Mouse (Mus musculus): Measurements from ENCODE around the gene B3gnt6. TPM values are rescaled to one million over a fixed set of nuclear protein-coding genes. Genes with fewer than 3 reads are reported as not detected.

Gene B3gnt6
- total RNA-seq, 1 experiment from 2014 or later, result 1.0 TPM

DNA sequence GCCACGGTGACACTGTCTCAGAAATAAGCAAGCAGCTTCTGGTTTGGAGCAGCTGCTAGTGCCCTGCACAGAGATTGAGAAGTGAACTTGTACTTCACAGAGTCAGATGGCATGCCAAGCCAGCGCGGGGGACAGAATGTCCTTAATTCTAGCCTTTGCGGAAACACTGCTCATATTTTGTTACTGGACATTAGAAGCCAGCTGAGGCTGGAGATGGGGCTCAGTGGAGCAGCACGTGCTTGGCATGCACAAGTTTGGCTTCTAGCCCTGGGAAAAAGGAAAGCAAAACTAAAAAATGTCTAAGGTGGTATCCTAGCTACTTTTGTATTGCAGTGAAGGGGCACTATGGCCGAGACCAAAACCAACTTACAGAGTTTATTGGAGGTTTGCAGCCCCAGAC lies 14.0 kb downstream of the B3gnt6 start:
- no peak for ATAC-seq (replicated peaks in 1 of 2; ENCODE audit: insufficient read depth in 1 of 2, low FRiP score in 2 of 2, low TSS enrichment in 1 of 2, low read depth in 1 of 2, poor library complexity in 2 of 2, severe bottlenecking in 2 of 2)

DNA sequence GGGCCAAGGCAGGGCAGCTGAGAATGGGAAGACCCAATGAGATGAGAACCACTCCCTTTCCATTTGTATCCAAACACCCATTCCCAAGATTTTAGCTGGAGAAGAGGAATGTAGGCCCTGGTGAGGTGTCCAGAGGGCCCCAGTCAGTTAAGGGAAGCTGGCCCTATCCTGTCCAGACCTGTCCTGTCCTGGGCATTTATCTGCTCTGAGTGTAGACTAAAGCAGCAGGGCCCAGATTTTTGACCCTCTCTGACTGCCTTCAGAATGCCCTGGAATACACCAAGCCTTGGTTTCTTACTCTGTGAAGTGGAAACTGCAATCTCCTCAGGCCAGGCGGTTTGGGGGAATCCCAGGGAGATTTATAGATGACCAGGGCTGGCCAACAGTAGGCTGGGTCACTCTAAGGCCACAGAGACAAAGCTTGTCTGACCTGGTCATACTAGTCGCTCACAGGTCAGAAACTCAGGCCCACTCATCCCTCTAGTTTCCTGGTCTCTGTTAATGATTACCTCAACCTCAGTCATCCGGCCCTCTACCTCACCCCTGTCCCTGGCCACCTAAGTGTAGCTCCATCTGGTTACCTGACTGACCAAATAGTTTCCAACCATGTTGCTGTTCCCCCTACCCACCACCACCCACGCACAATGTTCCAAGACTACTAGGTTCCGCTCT lies 20.6 kb downstream of the B3gnt6 start:
- ATAC-seq (replicated peaks in 1 of 2; ENCODE audit: insufficient read depth in 1 of 2, low FRiP score in 2 of 2, low TSS enrichment in 1 of 2, low read depth in 1 of 2, poor library complexity in 2 of 2, severe bottlenecking in 2 of 2), result no peak

DNA sequence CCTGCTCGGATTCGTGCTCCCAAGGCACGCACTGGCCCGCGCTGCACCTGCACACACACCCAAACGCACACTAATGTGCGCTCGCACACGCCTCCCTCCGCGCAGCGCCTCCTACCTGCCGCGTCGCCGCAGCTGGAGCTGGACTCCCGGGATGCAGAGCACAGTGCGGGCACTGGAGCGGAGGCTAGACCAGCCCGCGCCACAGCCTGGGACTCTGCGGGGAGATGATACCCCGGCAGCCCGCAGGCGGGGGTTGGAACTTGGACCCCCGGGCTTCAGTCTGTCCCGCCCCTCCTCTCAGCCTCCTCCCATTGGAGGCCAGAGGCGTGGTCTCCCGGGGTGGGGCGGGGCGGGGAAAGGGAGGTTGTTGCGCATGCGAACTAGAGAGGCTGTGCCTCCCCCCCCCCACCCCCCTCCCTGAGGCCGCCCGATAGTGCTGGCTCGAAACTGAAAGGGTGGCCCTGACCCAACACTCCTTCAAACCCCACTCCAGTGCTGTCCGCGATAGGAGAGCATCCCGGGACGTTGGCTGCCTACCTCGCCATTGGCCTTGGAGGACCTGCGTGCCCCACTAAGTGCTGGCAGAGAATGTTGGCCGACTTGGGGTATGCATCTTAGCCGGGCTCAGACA lies 21.2 kb downstream of the B3gnt6 start, which contains the start of gene Capn5:
Gene Capn5, minus strand, starts transcription at position 346 of the 631 bp plus-strand sequence.
- peak; percentile 66 to 72 for ATAC-seq (replicated peaks in 1 of 2; ENCODE audit: insufficient read depth in 1 of 2, low FRiP score in 2 of 2, low TSS enrichment in 1 of 2, low read depth in 1 of 2, poor library complexity in 2 of 2, severe bottlenecking in 2 of 2)

DNA sequence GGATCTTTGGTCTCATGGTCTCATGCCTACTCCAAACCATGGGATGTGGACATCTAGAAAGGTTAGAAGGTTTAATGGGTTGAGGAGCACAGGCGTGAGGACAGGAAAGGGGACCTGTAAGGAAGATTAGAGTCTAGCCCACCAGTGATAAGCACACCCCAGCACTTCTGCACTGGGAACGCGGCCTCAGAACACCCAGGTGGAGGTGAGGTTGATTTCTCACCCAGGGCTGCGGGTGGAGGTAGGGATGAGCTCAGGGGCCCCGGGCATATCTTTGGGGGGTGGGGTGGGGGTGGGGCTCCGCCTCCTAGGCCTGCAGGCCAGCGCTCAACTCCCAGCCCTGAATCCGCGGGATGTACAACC lies 21.7 kb downstream of the B3gnt6 start:
- ATAC-seq (replicated peaks in 1 of 2; ENCODE audit: insufficient read depth in 1 of 2, low FRiP score in 2 of 2, low TSS enrichment in 1 of 2, low read depth in 1 of 2, poor library complexity in 2 of 2, severe bottlenecking in 2 of 2), result no peak

DNA sequence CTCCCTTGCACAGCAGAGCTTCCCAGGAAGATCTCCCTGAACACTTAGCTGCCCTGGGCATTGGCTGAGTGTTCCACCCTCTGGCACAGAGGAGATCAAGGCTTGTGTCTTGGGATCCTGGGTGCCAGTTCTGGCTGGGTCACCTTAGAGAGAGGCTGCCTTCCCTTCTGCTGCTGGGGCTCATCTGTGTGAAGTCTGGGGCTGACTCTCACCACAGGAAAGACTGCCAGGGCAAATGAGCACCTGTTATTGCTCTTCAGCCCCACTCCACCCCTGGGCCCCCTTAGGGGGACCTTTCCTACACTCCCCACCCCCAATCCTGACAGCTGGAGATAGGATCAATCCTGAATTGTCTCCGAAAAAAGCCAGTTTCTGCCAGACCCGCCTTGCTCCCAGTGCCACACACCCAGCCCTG lies 22.2 kb downstream of the B3gnt6 start:
- no peak for ATAC-seq (replicated peaks in 1 of 2; ENCODE audit: insufficient read depth in 1 of 2, low FRiP score in 2 of 2, low TSS enrichment in 1 of 2, low read depth in 1 of 2, poor library complexity in 2 of 2, severe bottlenecking in 2 of 2)

DNA sequence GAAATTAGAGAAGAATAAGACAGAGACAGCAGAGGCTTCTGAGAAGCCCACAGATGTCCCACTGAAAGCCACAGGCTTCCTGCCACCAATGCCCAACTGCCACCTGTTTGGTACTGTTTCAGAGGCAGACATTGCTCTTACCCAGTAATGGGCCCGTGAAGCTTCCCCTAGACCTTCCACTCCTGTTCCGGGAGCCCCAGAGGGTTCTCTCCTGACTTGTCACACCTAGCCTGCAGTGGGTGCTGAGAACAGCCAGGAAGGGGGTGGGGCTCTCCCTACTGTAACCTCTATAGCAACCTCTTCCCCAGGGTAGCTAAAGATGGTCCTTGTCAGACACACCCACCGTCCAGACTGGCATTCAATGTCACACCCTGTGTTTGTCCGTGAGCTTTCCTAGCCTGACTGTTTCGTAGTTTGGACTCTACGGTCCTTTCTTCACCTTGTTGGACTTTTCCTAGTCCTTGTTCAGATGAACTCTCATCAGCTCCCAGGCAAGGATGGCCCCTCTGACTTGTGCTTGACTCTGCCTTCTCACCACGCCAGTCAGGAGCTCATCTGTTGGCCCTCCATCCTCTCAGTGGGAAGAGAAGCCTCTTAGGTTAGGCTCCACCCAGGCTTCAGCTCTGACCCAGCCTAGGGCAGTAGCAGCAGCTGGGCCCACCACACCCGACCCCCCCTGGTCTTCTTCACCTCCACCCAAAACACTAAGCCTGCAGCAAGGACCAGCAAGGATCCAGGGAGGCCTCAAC lies 22.8 kb downstream of the B3gnt6 start:
- ATAC-seq (replicated peaks in 1 of 2; ENCODE audit: insufficient read depth in 1 of 2, low FRiP score in 2 of 2, low TSS enrichment in 1 of 2, low read depth in 1 of 2, poor library complexity in 2 of 2, severe bottlenecking in 2 of 2), result no peak

DNA sequence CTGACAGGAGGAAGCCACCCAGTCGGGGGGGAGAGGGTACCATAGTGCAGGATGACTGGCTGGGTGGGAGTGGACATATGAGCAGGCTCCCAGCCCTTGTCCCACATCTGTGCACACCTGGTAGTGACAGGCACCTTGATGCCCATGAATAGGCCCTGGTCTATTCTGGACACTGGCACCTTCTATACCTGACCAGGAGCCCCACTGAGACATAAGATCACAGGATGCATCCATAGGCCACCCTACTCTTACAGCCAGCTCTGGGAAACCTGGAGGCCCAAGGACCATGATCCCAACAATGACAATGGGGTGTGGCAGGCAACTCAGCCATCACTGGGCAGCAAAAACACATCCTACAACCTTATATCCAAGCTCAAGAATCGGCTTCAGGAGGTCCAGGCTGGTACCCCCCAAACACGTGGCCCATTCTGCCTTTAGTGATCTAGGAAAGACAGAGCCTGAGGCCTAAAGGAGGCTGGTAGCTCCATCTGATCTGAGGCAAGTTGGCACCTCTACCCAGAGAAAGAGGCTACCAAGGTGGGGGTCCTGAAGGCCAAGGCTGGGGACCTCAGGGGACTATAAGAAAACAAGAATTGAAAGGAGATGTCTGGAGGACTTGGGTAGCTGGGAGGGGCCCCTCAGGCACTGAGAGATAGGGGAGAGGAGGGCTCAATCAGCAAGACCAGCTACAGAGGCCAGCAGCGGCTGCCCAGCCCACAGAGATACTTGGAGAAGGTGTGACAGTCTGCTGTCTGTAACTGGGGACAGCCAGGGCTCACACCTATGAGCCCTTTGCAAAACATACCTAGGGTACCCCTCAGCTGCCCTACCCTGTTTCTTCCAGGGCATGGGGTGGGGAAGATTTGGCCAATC lies 24.2 kb downstream of the B3gnt6 start:
- ATAC-seq (replicated peaks in 1 of 2; ENCODE audit: insufficient read depth in 1 of 2, low FRiP score in 2 of 2, low TSS enrichment in 1 of 2, low read depth in 1 of 2, poor library complexity in 2 of 2, severe bottlenecking in 2 of 2), result no peak

DNA sequence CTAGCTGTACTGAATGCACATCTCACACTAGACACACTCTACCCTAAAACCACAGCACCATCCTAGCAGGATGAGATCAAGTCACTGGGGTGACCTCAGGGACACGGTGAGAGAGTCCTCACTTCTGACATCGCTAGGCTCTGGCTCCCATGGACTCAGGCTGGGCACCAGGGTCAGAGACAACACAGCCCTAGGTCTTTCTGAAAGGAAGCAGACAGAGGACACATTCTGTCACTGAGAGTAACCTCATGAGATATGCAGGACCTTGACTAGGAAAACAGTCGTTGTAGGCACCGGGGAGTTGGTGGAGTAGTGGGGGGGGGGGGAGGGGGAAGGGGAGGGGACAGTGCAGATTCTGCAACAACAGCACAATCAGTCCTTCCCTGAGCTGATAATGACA lies 25.9 kb downstream of the B3gnt6 start:
- no peak for ATAC-seq (replicated peaks in 1 of 2; ENCODE audit: insufficient read depth in 1 of 2, low FRiP score in 2 of 2, low TSS enrichment in 1 of 2, low read depth in 1 of 2, poor library complexity in 2 of 2, severe bottlenecking in 2 of 2)

DNA sequence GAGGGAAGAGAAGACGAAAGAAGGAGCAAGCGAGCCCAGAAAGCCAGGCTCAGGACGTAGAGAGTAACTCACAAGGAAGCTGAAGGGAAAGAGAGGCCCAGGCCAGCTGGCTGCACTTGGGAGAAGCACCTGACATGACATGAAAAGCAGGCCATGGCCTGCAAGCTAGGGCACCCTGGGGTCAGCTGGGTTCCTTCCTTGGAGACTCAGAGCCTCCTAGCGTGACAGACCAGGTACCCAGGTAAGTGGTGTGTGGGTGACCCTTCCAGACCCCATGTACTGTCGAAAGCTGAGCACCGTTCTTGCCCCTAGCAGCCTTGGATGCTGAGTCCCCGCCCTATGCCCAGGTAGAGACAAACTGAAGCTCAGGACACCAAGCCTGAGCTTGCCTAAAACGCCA lies 26.6 kb downstream of the B3gnt6 start:
- no peak for ATAC-seq (replicated peaks in 1 of 2; ENCODE audit: insufficient read depth in 1 of 2, low FRiP score in 2 of 2, low TSS enrichment in 1 of 2, low read depth in 1 of 2, poor library complexity in 2 of 2, severe bottlenecking in 2 of 2)

DNA sequence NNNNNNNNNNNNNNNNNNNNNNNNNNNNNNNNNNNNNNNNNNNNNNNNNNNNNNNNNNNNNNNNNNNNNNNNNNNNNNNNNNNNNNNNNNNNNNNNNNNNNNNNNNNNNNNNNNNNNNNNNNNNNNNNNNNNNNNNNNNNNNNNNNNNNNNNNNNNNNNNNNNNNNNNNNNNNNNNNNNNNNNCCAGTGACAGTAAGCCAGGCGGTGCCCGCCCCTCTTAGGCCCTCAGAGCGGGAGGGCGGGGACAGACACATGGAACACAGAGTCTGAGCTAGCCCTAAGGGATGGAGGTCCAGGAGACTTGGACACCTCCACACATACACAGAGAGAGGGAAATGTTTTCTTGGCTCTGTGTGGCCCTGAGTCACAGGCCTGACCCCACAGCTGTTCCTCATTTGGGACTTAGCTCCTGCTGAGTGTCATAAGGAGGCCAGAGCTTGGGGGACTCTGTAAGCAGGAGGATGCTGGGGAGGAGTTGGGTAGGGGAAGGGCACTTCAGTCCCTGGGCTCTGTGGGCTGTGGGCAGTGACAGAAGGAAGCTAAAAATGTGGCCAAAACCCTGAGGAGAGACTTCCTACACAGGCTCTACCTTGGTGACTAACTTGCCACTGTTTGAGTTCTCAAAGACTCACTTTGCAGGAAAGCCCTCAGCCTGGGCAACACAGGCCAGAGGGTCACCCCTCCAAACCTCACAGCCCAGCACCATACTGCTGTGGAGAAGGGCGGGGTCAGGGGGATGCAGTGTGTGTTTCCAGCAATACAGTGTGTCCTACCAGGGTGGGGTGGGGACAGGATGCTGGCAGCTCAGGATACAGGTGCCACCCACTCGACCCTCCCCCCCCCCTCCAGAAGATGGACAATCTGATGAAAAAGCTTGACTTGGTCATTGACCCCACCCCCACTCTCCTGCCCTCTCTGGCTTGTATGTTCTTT lies 27.9 kb downstream of the B3gnt6 start:
- ATAC-seq (replicated peaks in 1 of 2; ENCODE audit: insufficient read depth in 1 of 2, low FRiP score in 2 of 2, low TSS enrichment in 1 of 2, low read depth in 1 of 2, poor library complexity in 2 of 2, severe bottlenecking in 2 of 2), result peak; percentile 91 to 96

DNA sequence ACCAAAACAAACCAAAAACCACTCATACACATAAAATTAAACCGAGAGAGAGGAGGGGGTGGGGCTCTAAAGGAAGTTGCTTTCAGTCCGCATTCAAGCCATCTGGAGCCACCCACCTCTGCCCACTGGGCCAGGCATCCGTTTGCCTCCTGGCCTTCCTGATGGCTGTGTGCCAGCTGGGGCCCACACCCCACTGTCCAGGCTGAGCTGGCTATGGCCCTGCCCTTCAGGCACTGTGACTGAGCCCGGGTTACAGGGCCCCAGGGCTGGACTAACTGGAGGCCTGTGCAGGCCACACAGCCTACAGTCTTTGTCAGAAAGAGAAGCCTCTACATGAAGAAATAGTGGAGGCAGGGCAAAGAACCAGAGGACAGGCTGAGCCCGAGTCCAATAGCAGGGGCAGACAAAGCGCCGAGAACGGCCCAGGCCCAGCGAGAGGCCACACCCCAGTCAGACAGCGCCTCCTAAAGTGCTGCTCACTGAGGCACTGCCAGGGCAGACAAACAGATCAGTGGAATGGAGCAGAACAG lies 34.2 kb downstream of the B3gnt6 start:
- peak; percentile 77 to 80 for ATAC-seq (replicated peaks in 1 of 2; ENCODE audit: insufficient read depth in 1 of 2, low FRiP score in 2 of 2, low TSS enrichment in 1 of 2, low read depth in 1 of 2, poor library complexity in 2 of 2, severe bottlenecking in 2 of 2)

DNA sequence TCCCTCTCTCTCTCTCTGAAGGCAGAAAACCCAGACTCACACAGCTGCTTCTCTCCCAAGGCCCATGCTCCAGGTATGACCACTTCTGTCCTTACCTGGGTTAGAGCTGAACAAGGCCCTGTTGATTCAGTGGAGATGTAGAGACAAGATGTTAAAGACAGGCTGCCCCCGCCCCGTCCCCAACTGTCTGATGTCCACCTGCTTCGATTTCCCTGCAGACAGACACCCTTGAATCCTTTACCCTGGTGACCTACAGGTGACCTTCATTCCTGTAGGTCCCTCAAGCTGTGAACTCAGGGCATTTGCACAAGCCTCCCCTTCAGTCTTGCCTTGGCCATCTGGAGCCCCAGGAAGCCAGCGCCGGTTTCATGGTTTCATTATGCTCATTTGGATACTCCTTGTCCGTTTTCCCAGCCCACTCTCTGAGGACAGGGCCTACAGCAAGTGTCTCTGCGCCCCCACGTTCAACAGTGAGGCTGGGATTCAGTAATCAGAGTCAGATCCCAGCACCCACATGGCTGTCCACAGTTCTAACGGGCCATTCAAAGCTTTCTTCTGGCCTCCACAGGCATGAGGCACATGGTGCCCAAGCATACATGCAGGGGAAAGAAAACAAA lies 34.8 kb downstream of the B3gnt6 start:
- ATAC-seq (replicated peaks in 1 of 2; ENCODE audit: insufficient read depth in 1 of 2, low FRiP score in 2 of 2, low TSS enrichment in 1 of 2, low read depth in 1 of 2, poor library complexity in 2 of 2, severe bottlenecking in 2 of 2), result no peak

DNA sequence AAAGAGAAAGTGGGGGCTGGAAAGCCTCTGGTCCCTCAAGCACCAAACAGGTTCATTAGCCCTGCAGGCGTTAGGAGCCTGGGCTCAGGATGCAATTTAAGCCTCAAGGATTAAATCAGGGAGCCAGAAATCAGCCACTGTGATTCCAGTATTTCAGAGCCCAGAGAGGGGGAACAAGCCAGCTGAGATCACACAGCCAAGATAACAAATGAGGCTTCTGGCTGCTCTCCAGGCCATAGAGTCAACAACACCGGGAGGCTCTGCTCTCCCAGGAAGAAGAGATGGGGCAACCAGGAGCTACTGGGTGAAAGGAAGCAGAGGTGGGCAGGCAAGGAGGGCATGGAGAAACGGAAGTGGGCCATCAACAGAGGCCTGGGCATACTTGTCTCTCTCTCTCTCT lies 35.6 kb downstream of the B3gnt6 start:
- no peak for ATAC-seq (replicated peaks in 1 of 2; ENCODE audit: insufficient read depth in 1 of 2, low FRiP score in 2 of 2, low TSS enrichment in 1 of 2, low read depth in 1 of 2, poor library complexity in 2 of 2, severe bottlenecking in 2 of 2)

DNA sequence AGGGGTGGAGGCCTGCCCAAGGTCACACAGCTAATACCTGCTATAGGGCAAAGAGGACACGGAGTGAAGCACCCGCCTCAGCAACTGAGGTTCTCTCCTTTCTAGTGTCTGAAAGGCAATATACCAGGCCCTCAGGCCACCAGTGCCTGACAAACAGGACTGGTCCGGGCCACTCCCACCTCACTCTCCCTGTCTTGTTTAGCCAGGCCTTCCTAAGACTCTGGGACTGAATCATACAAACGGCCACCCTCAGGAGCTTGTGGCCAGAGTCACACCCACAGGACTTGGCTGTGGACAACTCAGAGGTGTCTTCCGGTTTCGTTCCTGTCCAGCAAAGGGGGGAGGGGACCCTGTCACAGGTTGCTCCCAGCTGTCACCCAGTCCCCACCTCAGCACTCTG lies 37.0 kb downstream of the B3gnt6 start:
- no peak for ATAC-seq (replicated peaks in 1 of 2; ENCODE audit: insufficient read depth in 1 of 2, low FRiP score in 2 of 2, low TSS enrichment in 1 of 2, low read depth in 1 of 2, poor library complexity in 2 of 2, severe bottlenecking in 2 of 2)

DNA sequence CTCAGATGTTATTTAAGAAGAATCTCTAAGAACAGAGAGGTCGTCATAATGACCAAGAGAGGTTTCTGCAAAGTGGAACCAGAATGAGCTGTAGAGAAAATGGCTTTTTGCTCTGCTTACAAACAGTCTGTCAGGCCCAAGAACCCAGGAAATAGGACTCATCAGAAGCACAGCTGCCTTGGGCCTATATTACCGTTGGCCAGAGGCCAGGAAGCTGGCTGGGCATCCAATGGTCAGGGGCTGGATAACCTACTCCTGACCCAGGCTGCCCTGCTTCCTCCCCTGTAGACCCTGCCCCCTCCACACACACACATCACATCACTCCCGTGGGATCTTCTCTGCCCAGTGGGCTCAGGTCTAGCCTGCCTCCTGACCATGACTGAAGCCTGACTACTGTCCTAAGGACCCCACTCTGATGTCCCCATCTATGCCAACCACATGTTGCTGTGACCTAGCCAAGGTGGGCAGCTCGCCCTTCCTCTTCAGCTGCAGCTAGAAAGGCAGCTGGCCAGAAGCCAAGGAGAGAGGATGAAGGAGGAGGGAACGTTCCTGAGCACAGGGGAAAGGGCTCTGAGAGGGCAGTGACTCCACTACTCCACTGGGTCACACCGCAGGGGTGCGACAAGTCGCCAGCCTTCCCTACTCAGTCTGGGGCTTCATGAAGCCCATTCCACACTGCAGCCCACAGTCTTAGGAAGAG lies 39.1 kb downstream of the B3gnt6 start:
- no peak; a peak in 1 of 4 replicates for ATAC-seq (replicated peaks in 1 of 2; ENCODE audit: insufficient read depth in 1 of 2, low FRiP score in 2 of 2, low TSS enrichment in 1 of 2, low read depth in 1 of 2, poor library complexity in 2 of 2, severe bottlenecking in 2 of 2)

DNA sequence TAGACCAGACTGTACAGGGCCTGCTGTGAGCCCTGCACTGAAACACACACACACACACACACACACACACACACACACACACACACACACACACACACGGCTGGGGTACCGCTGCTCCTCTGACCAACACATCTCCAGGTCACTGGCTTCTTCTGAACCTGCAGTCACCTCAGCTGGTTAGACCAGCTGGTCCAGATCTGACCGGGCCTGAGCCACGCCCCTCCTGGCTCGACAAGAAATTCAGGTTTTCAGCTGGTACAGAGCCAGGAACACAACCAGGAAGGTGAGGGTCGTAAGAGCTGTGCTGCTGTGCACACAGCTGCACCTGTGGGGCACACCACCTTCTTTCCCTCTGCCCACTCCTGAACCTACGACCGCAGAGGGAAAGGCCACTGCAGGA lies 40.8 kb downstream of the B3gnt6 start:
- ATAC-seq (replicated peaks in 1 of 2; ENCODE audit: insufficient read depth in 1 of 2, low FRiP score in 2 of 2, low TSS enrichment in 1 of 2, low read depth in 1 of 2, poor library complexity in 2 of 2, severe bottlenecking in 2 of 2), result no peak
